Mouse (Mus musculus) ES-Bruce4 (cell line): Measurements from ENCODE around the gene Elmo3. TPM values are rescaled to one million over a fixed set of nuclear protein-coding genes. Genes with fewer than 3 reads are reported as not detected.

Experiments used
- H3K27ac ChIP-seq: 2 replicates; pipeline ENCODE4 v1.5.1; 2012; ENCODE audit warnings: low read length, inconsistent platforms; ENCODE audit not compliant: insufficient read depth
- H3K27me3 ChIP-seq: 2 replicates; pipeline ENCODE4 v1.6.1; 2012; ENCODE audit warnings: mild to moderate bottlenecking, low read length, inconsistent platforms; ENCODE audit not compliant: control insufficient read depth, poor library complexity, insufficient read depth, severe bottlenecking
- H3K36me3 ChIP-seq: 2 replicates; pipeline ENCODE4 v1.6.1; 2012; ENCODE audit warnings: inconsistent platforms, mild to moderate bottlenecking, low read length, moderate library complexity; ENCODE audit not compliant: control insufficient read depth, poor library complexity, insufficient read depth, severe bottlenecking
- H3K4me1 ChIP-seq: one replicate; pipeline ENCODE4 v1.8.1; 2011; ENCODE audit warnings: low read length; ENCODE audit not compliant: control insufficient read depth, insufficient read depth
- H3K4me3 ChIP-seq: 2 replicates; pipeline ENCODE4 v1.5.1; 2011; ENCODE audit warnings: low read depth, mild to moderate bottlenecking, low read length
- H3K9ac ChIP-seq: 2 replicates; pipeline ENCODE4 v1.6.1; 2012; ENCODE audit warnings: low read depth, mild to moderate bottlenecking, inconsistent platforms; ENCODE audit not compliant: poor library complexity, severe bottlenecking
- H3K9me3 ChIP-seq: replicated peaks from 2 replicates; pipeline ENCODE4 v1.6.1; 2012; ENCODE audit warnings: mild to moderate bottlenecking, low read length, inconsistent platforms; ENCODE audit not compliant: control insufficient read depth, poor library complexity, insufficient read depth, severe bottlenecking
- CTCF ChIP-seq: IDR thresholded peaks from one replicate; pipeline ENCODE4 v1.8.1; 2011; ENCODE audit warnings: low read depth, low read length
- EP300 ChIP-seq: IDR thresholded peaks from 2 replicates; pipeline ENCODE4 v1.6.1; 2011; ENCODE audit warnings: low read depth, low read length; ENCODE audit not compliant: insufficient read depth
- POLR2A ChIP-seq: IDR thresholded peaks from one replicate; pipeline ENCODE4 v1.8.1; 2011; ENCODE audit warnings: low read length; ENCODE audit not compliant: insufficient read depth
- polyA plus RNA-seq: library from polyadenylated mRNA; stranded (reverse); fragments of >200 nt; gene quantifications from 2 replicates; pipeline ENCODE4 v1.2.4, GENCODE M21; 2011; ENCODE audit warnings: low read depth; ENCODE audit not compliant: missing spikeins, insufficient read depth, insufficient read length

Elmo3 gene
- polyA plus RNA-seq, 1 experiment, result 15.6 TPM

DNA sequence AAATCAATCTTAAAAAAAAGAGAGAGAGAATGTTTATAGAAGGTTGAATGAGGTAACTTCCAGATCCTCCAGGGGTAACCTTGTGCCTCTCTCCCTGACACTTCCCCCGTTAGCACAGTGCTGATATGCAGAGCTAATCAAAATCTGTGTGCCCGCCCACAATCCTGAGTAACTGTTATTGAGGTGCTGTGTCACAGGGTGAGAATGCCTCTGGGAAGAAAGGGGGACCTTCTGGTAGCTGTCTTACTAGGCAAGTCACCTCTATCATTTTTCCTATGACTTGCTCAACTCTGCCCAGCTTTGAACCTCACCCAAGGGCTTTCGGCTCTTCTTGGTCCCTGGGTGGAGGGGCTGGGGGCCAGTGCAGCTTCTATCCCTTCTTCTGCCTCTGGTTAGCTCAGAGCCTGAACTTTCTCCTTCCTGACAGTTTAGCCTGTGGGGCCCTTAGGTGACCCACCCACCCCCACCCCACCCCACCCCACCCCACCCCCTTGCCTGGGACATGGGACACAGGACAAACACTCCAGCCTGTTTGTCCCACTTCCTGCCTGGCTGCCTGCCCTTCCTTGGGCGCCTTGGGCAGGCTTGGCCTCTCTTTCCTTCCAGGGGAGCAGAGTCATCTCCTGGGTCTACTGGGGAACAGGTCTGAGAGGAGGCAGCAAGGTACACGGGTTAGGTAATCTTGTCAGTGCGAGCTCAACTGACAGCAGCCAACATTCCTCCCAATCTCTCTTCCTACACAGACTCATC, 34.7 kb downstream of the Elmo3 start:
- Histone ChIP-seq H3K4me1 (peaks cover 8% of the 10 kb centered on the region), H3K9ac (no peak overlapping the region), H3K27me3 (no peaks in the 10 kb centered on the region), H3K9me3 (no peaks in the 10 kb centered on the region), H3K36me3 (no peaks in the 10 kb centered on the region; the same call in 1 of the 2 replicates), H3K4me3 (no peak overlapping the region), H3K27ac (no peak overlapping the region)
- TF ChIP-seq POLR2A, result no peak

DNA sequence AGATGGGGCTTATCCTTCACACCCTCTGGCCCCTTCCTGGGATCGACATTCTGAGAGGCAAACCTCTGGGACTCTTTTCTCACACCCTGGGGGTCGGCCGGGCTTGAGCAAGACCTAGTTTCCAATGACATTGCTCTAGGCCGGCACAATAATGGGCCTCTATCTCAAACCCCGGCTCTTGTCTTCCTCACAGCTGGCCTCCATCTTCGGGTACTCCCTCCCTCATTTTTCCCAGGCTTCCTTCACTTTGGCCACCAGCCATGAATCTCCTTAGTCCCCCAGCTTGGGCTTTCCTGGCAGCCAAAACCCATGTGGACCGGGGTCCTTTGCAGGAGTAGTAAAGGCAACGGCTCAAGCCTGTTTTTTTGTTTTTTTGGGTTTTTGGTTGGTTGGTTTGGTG, 36.0 kb downstream of the Elmo3 start:
- Histone ChIP-seq H3K27ac (no peak overlapping the region), H3K4me3 (no peak overlapping the region), H3K9ac (no peak overlapping the region), H3K4me1 (peaks cover 8% of the 10 kb centered on the region), H3K36me3 (no peaks in the 10 kb centered on the region; the same call in 1 of the 2 replicates), H3K27me3 (no peaks in the 10 kb centered on the region), H3K9me3 (no peaks in the 10 kb centered on the region)
- TF ChIP-seq EP300 (no peak), POLR2A (no peak), CTCF (no peak)

DNA sequence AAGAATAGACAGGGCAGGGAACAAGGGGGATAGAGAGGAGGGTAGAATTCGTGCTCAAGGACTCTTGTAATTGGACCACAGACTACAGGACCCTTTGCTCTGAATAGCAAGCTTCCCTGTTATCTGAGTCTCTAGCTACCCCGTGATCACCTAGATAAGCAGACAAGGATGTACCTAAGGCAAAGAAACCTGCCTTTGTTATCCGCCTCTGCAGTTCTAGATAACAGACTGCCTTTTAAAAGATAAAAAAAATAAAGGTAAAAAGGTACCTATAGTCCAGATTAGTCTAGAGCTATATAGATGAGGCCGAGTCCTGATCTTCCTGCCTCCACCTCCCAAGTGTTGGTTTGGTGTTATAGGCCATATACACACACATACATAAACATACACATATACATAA, 37.4 kb downstream of the Elmo3 start:
- Histone ChIP-seq H3K4me1 (peaks cover 6% of the 10 kb centered on the region), H3K36me3 (no peaks in the 10 kb centered on the region; the same call in 1 of the 2 replicates), H3K27me3 (no peaks in the 10 kb centered on the region), H3K4me3 (no peak overlapping the region), H3K27ac (no peak overlapping the region), H3K9ac (no peak overlapping the region), H3K9me3 (no peaks in the 10 kb centered on the region)
- TF ChIP-seq EP300, result no peak

DNA sequence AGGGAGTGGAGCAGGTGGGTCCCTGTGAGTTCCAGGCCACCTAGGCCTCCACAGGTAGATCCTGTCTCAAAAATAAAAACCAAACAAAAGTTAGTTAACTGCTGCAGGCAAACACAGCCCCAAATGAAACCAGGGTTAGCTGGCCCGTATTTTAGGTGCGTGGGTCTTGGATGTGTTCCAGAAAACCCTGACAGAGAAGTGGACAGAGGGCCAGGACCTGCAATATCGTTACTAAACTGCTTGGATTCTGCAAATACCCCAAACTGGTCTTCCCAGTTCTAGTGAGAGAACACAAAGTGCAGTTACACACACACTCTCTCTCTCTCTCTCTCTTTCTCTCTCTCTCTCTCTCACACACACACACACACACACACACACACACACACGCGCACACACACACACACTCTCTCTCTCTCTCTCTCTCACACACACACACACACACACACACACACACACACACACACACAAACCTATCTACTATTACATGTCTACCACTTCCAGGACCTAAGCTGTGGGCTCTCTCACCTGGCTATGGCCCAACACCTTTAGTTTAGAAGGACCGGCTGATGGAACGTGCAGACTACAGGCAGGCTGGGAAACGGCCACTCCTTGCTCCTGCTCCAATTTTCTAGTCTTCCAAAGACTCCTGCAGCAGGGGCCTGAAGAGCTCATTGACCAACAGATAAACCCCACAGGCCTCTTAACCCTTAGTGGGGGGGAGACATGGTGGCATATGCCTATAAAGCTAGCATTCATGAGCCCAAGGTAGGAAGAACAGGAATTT, 38.6 kb downstream of the Elmo3 start:
- H3K4me1 ChIP-seq, result peaks cover 6% of the 10 kb centered on the region
- H3K36me3 ChIP-seq, result no peaks in the 10 kb centered on the region
- TF ChIP-seq CTCF, result no peak
- TF ChIP-seq POLR2A, result no peak
- TF ChIP-seq EP300, result no peak
- no peaks in the 10 kb centered on the region for H3K9me3 ChIP-seq
- H3K4me3 ChIP-seq, result no peak overlapping the region
- H3K9ac ChIP-seq, result no peak overlapping the region
- H3K27ac ChIP-seq, result no peak overlapping the region; the same call in 1 of the 2 replicates
- no peaks in the 10 kb centered on the region for H3K27me3 ChIP-seq

DNA sequence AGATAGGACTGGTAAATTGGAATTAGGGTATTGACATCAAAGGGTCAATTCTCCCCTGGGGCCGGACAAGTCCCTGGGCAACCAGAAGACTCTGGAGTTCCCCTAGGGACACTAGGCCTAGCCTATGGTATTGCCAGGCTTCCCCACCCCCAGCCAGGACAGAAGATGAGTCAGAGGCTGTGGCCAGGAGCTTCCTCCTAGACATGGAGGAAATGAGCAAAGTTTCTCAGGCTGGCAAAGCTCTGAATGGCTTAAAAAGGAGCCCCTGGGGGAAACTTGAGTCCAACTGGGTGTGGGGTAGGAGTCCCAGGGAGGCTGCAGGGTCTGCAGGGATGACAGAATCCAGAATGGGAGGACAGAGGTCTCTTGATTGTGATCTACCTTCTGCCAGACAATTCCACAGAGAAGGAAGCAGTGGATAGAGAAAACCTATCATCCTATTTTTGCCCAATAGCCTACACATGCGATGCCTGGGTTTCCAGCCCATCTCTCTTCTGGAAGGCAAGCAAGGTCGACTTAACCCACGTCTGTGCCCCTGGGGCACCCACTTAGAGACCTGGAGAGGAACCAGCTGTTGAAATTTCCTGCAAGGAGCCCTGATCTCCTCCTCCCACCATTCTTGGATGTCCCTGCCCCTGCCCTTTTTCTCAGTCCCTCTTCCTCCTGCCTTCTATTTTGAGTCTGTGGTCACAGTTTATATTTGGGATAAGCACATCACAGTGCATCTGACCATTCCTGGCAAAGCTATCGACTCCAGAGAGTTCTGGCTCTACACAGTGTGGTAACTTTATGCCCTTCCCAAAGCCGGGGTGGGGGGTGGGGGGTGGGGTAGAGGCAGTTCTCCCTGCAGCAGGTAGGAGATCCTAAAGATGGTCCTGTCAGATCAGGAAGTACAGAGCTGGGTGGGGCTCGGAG, 39.9 kb downstream of the Elmo3 start:
- Histone ChIP-seq H3K9ac (no peak overlapping the region), H3K4me1 (peaks cover 5% of the 10 kb centered on the region), H3K27me3 (0 out of 2 replicates have a peak, but pooled peaks cover 3% of the 10 kb centered on the region)

More for the DNA sequence above, 39.9 kb downstream of the Elmo3 start:
- Histone ChIP-seq H3K4me3 (no peak overlapping the region), H3K9me3 (no peaks in the 10 kb centered on the region), H3K36me3 (no peaks in the 10 kb centered on the region), H3K27ac (no peak overlapping the region; the same call in 1 of the 2 replicates)
- TF ChIP-seq EP300 (no peak), CTCF (no peak), POLR2A (no peak)
